Mouse (Mus musculus) spleen, postnatal 36 days (tissue): ENCODE results near the gene Ube2cbp.

Source experiments
- DNase-seq, 2 experiments: peaks; one replicate each; pipeline ENCODE4 v3.0.0; 2022; ENCODE audit warnings: low spot score in 2 of 2, mixed read lengths in 1 of 2

The Ube2cbp gene

GRCm38 (mm10) chr9:86435510-86435909 is 29.2 kb downstream of the Ube2cbp start:
- DNase-seq, result no peak

GRCm38 (mm10) chr9:86423331-86423730 is 41.4 kb downstream of the Ube2cbp start:
- DNase-seq, result no peak

GRCm38 (mm10) chr9:86419366-86419765 is 45.4 kb downstream of the Ube2cbp start:
- no peak for DNase-seq

GRCm38 (mm10) chr9:86417971-86418370 is 46.8 kb downstream of the Ube2cbp start:
- no peak for DNase-seq

- DNase-seq, result no peak
These were observed 69.0 kb downstream of the Ube2cbp start for GRCm38 (mm10) chr9:86395785-86396184.

- no peak for DNase-seq
These were observed 69.7 kb downstream of the Ube2cbp start for GRCm38 (mm10) chr9:86395012-86395411.

- no peak for DNase-seq
These were observed 71.0 kb downstream of the Ube2cbp start for GRCm38 (mm10) chr9:86393586-86394272.

GRCm38 (mm10) chr9:86391467-86391866 is 73.3 kb downstream of the Ube2cbp start:
- no peak for DNase-seq

GRCm38 (mm10) chr9:86390713-86391112 is 74.0 kb downstream of the Ube2cbp start:
- no peak for DNase-seq

GRCm38 (mm10) chr9:86388538-86388937 is 76.2 kb downstream of the Ube2cbp start:
- no peak for DNase-seq

GRCm38 (mm10) chr9:86376923-86377322 is 87.8 kb downstream of the Ube2cbp start:
- DNase-seq, result no peak

GRCm38 (mm10) chr9:86372783-86373567 is 91.8 kb downstream of the Ube2cbp start:
- no peak for DNase-seq

- no peak for DNase-seq
These were observed 95.5 kb downstream of the Ube2cbp start for GRCm38 (mm10) chr9:86369208-86369607.

GRCm38 (mm10) chr9:86360536-86360935 is 104.2 kb downstream of the Ube2cbp start:
- DNase-seq, result no peak

GRCm38 (mm10) chr9:86355851-86356250 is 108.9 kb downstream of the Ube2cbp start:
- no peak for DNase-seq

GRCm38 (mm10) chr9:86351491-86351890 is 113.3 kb downstream of the Ube2cbp start:
- no peak for DNase-seq

- DNase-seq, result no peak
These were observed 128.0 kb downstream of the Ube2cbp start for GRCm38 (mm10) chr9:86336792-86337191.

GRCm38 (mm10) chr9:86336361-86336760 is 128.4 kb downstream of the Ube2cbp start:
- no peak for DNase-seq

- no peak for DNase-seq
These were observed 129.2 kb downstream of the Ube2cbp start for GRCm38 (mm10) chr9:86335588-86335987.

GRCm38 (mm10) chr9:86334357-86334756 is 130.4 kb downstream of the Ube2cbp start:
- no peak for DNase-seq

- DNase-seq, result no peak
These were observed 134.2 kb downstream of the Ube2cbp start for GRCm38 (mm10) chr9:86330591-86330990.

- no peak for DNase-seq
These were observed 136.5 kb downstream of the Ube2cbp start for GRCm38 (mm10) chr9:86328270-86328669.

- DNase-seq, result no peak
These were observed 137.4 kb downstream of the Ube2cbp start for GRCm38 (mm10) chr9:86327341-86327740.
